Mouse (Mus musculus): Measurements from ENCODE around the gene Ppip5k2.

- TF ChIP-seq CTCF (IDR thresholded peaks at IDR 0.05; ENCODE audit: control insufficient read depth, insufficient read depth, low read length) (no peak), POLR2A (IDR thresholded peaks at IDR 0.05; ENCODE audit: borderline replicate concordance, control insufficient read depth, low read depth, low read length) (no peak)
Measured at GRCm38 (mm10) chr1:97768089-97768488, 2.1 kb downstream of the Ppip5k2 start.

Measured in bone marrow, adult 2 months (tissue).